Comparison of ENCODE assay signal across 12 mouse cellular contexts in genomic region chr11:24050032-24050757, GRCm38 (mm10). TPM values are rescaled to one million over a fixed set of nuclear protein-coding genes. Genes with fewer than 3 reads are reported as not detected.
DNase-seq lines count a peak whose midpoint lies in the region; ATAC-seq lines count a peak whose summit lies in the region.
"Had no signal": no experiment of that assay in that cellular context is flagged by ENCODE, and none has a peak within 500 bp of the region (broad histone marks: within the 10 kb centered on the region; RNA-seq: fewer than 3 reads in every experiment).

No protein-coding gene starts in this region.

- ATAC-seq in heart, embryonic 14.5 days (ENCODE audit: insufficient number of reproducible peaks, insufficient read depth, low FRiP score, low read depth), result no peak
- peak; percentile 33; the same call in 1 of the 2 replicates for ATAC-seq in common myeloid progenitor, adult 5-6 weeks (replicated peaks; ENCODE audit: low read depth, poor library complexity, severe bottlenecking)
- ATAC-seq in hindbrain, embryonic 12.5 days (ENCODE audit: low FRiP score), result no peak
- no peak for ATAC-seq in midbrain, embryonic 16.5 days

- H3K4me2 ChIP-seq in heart, embryonic 14.5 days (ENCODE audit: low read length), result peak overlapping the region; percentile 70; the same call in 1 of the 2 replicates
- peak overlapping the region; percentile 61 for H3K4me2 ChIP-seq in hindbrain, embryonic 12.5 days (replicated peaks)
- peak overlapping the region; percentile 53; the same call in 1 of the 2 replicates for H3K4me2 ChIP-seq in midbrain, embryonic 16.5 days (ENCODE audit: low read length)

- no peak overlapping the region for H3K9ac ChIP-seq in heart, embryonic 14.5 days (ENCODE audit: low read length)
- peak overlapping the region; percentile 69; the same call in 1 of the 2 replicates for H3K9ac ChIP-seq in hindbrain, embryonic 12.5 days
- H3K9ac ChIP-seq in midbrain, embryonic 16.5 days (ENCODE audit: low read depth, low read length), result no peak overlapping the region

- H3K27me3 ChIP-seq in heart, embryonic 14.5 days (ENCODE audit: control insufficient read depth, insufficient read depth, low read length), result no peaks in the 10 kb centered on the region
- H3K27me3 ChIP-seq in hindbrain, embryonic 12.5 days, result no peaks in the 10 kb centered on the region
- no peaks in the 10 kb centered on the region for H3K27me3 ChIP-seq in midbrain, embryonic 16.5 days (ENCODE audit: control insufficient read depth, insufficient read depth, low read depth, low read length)

- DNase-seq in heart, adult 9 months (ENCODE audit: low spot score in 2 of 2), result no peak
- no peak for DNase-seq in layer of hippocampus, adult 9-10 months (ENCODE audit: low spot score)
- DNase-seq in layer of hippocampus, postnatal 36 days, result no peak
- DNase-seq in layer of hippocampus, postnatal 25 days (ENCODE audit: extremely low spot score in 1 of 2, low spot score in 1 of 2), result no peak
- DNase-seq: cerebellum, postnatal 10 days had no signal

- H3K36me3 ChIP-seq in heart, embryonic 14.5 days (ENCODE audit: control insufficient read depth, insufficient read depth, low read length), result no peaks in the 10 kb centered on the region
- no peaks in the 10 kb centered on the region for H3K36me3 ChIP-seq in hindbrain, embryonic 12.5 days
- no peaks in the 10 kb centered on the region for H3K36me3 ChIP-seq in midbrain, embryonic 16.5 days (ENCODE audit: control insufficient read depth, insufficient read depth, low read length)

- H3K4me3 ChIP-seq in heart, embryonic 14.5 days (ENCODE audit: control insufficient read depth in 1 of 2, insufficient read depth in 1 of 2, low read depth in 1 of 2, low read length in 2 of 2), result no peak overlapping the region
- H3K4me3 ChIP-seq in hindbrain, embryonic 12.5 days, result no peak overlapping the region
- no peak overlapping the region for H3K4me3 ChIP-seq in midbrain, embryonic 16.5 days (ENCODE audit: low read depth, low read length)

- WGBS in heart, embryonic 14.5 days, result 72% methylated on average over 11 of the region's 11 CpGs
- 83% methylated on average over 11 of the region's 11 CpGs for WGBS in hindbrain, embryonic 12.5 days
- 78% methylated on average over 11 of the region's 11 CpGs for WGBS in midbrain, embryonic 16.5 days

- no peaks in the 10 kb centered on the region for H3K9me3 ChIP-seq in heart, embryonic 14.5 days (ENCODE audit: control insufficient read depth, low read length)
- H3K9me3 ChIP-seq in hindbrain, embryonic 12.5 days (replicated peaks), result no peaks in the 10 kb centered on the region
- no peaks in the 10 kb centered on the region for H3K9me3 ChIP-seq in midbrain, embryonic 16.5 days (replicated peaks; ENCODE audit: control insufficient read depth, low read length, poor library complexity, severe bottlenecking)

- H3K4me1 ChIP-seq in heart, embryonic 14.5 days (ENCODE audit: control insufficient read depth in 2 of 2, insufficient read depth in 2 of 2, low read length in 2 of 2), result 0 out of 4 replicates have a peak, but pooled peaks cover 0 to 2% of the 10 kb centered on the region in 2 experiments
- H3K4me1 ChIP-seq in hindbrain, embryonic 12.5 days, result peaks cover 6% of the 10 kb centered on the region
- H3K4me1 ChIP-seq in midbrain, embryonic 16.5 days (ENCODE audit: control insufficient read depth, insufficient read depth, low read length), result peaks cover 3% of the 10 kb centered on the region; the same call in 1 of the 2 replicates

- H3K27ac ChIP-seq in heart, embryonic 14.5 days (replicated peaks in 1 of 2; ENCODE audit: control insufficient read depth in 1 of 2, insufficient read depth in 1 of 2, low read depth in 2 of 2, low read length in 2 of 2), result no peak overlapping the region
- no peak overlapping the region for H3K27ac ChIP-seq in hindbrain, embryonic 12.5 days
- H3K27ac ChIP-seq in midbrain, embryonic 16.5 days (ENCODE audit: low read length), result no peak overlapping the region

RNA-seq across cellular contexts. Expression of gene A830031A19Rik, which starts 24.7 kb away (rescaled TPM):
- polyA plus RNA-seq in heart, embryonic 14.5 days (2014; fragmentation: Nextera tagmentation; extraction: Ambion mirVana), result not detected in 2 replicates
- total RNA-seq in common myeloid progenitor, adult 5-6 weeks (2017), result not detected in 2 replicates
- polyA plus RNA-seq in hindbrain, embryonic 12.5 days (2016; fragmentation: Nextera tagmentation; extraction: Ambion mirVana), result not detected in 2 replicates
- not detected in 2 replicates for polyA plus RNA-seq in midbrain, embryonic 16.5 days (2015; fragmentation: Nextera tagmentation; extraction: Ambion mirVana)
- 1 to 10 TPM; 1.4 to 1.6 TPM for total RNA-seq in layer of hippocampus, postnatal 36 days (2021)
- total RNA-seq in layer of hippocampus, postnatal 25 days (2021), result 1 to 10 TPM in 1 of 2 experiments, under 1 TPM in 1; 0.37 to 1.7 TPM
- polyA plus RNA-seq: heart, embryonic 11.5 days; kidney, embryonic 14.5 days; liver, embryonic 16.5 days had no signal

RNA-seq across cellular contexts. Expression of gene Bcl11a, which starts 27.7 kb away (rescaled TPM):
- polyA plus RNA-seq in heart, embryonic 14.5 days (2014; fragmentation: Nextera tagmentation; extraction: Ambion mirVana), result 17.3 and 17.4 TPM in 2 replicates
- 66.2 and 92.3 TPM in 2 replicates for total RNA-seq in common myeloid progenitor, adult 5-6 weeks (2017)
- polyA plus RNA-seq in hindbrain, embryonic 12.5 days (2016; fragmentation: Nextera tagmentation; extraction: Ambion mirVana), result 89.1 and 94.8 TPM in 2 replicates
- polyA plus RNA-seq in midbrain, embryonic 16.5 days (2015; fragmentation: Nextera tagmentation; extraction: Ambion mirVana), result 99.8 and 107 TPM in 2 replicates
- 100 to 1,000 TPM; 112 to 113 TPM for total RNA-seq in layer of hippocampus, postnatal 36 days (2021)
- 100 to 1,000 TPM; 105 to 134 TPM for total RNA-seq in layer of hippocampus, postnatal 25 days (2021)
